Mouse (Mus musculus): ENCODE measurements around the gene Ahcyl2.

DNA sequence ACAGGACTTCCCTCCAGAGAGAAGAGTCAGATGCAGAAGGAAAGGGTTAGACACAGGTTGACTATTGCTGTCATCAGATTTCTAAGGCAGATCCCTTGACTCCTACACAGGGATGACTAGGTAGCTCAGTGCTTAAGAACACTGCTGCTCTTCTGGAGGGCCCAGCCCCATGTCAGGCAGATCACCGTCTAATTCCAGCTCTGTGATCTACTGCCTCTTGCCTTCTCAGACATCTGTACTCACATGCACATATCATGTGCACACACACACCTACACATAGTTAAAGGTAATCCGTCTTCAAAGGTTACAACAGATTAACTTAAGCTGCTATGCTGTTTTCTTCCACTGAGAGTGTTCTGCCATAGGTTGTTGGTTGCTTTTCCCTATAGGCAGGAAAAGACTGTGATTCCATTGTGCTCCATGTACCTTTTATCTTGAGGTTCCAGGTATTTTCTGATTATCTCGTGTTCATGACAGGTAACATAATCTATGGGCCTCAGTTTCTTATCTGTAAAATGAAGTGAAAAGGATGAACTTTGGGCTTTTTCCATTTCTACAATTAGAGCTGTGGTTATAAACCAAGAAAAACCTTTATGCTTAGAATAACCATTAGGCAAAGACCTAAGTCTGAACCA lies 67.8 kb downstream of the Ahcyl2 start:
- TF ChIP-seq MAX (IDR thresholded peaks at IDR 0.05; ENCODE audit: low read length), result no peak
- no peak for TF ChIP-seq EP300 (IDR thresholded peaks at IDR 0.05; ENCODE audit: low read length)
- TF ChIP-seq POLR2A (IDR thresholded peaks at IDR 0.05; ENCODE audit: low read depth, low read length), result no peak
- no peak for TF ChIP-seq NELFE (IDR thresholded peaks at IDR 0.05; ENCODE audit: low read depth, low read length)
- no peak for TF ChIP-seq ZNF384 (IDR thresholded peaks at IDR 0.05; ENCODE audit: low read depth, low read length)
- no peak for TF ChIP-seq CTCF (conservative IDR thresholded peaks at IDR 0.05 in 1 of 2, IDR thresholded peaks at IDR 0.05 in 1 of 2; ENCODE audit: low read depth in 2 of 2, low read length in 2 of 2)
- TF ChIP-seq RAD21 (IDR thresholded peaks at IDR 0.05; ENCODE audit: low read depth, low read length), result no peak
- no peak for TF ChIP-seq MYC (IDR thresholded peaks at IDR 0.05; ENCODE audit: low read depth, low read length)

Measured in CH12.LX (cell line).